Mouse (Mus musculus) liver, adult 2 months (tissue): ENCODE results near the gene Lst1.

Experiments used
- CTCF ChIP-seq: fragments of 200-500 bp; IDR thresholded peaks from 2 replicates; pipeline ENCODE4 v1.5.1; 2011; ENCODE audit warnings: low read depth, low read length, control low read depth
- POLR2A ChIP-seq: fragments of 200-500 bp; IDR thresholded peaks from 2 replicates; pipeline ENCODE4 v1.6.1; 2011; ENCODE audit warnings: low read length, control low read depth; ENCODE audit not compliant: insufficient read depth; ENCODE audit errors: extremely low read depth

DNA sequence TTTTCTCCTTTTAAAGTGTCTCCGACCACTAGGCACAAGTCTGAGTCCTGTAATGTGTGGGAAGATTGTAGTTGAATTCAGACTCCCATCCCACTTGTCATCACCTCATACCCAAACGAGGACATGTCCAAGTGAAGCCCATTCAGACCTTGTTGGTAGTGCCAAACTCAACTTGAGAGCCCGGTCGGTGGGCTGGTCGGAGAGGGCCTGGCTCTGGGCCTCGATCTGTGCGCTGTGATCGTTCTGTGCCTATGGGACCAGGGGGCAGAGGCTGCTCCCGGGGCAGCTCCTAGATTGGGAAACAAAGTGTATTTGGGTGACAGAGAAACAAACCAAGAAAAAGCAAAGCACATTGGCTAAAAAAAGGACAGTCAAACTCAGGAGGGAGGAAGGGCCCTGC is 35.2 kb downstream of the Lst1 start:
- TF ChIP-seq CTCF (no peak), POLR2A (no peak)
